Mouse (Mus musculus) hindbrain, embryonic 13.5 days (tissue): ENCODE data around the gene Ddx41. TPM values are rescaled to one million over a fixed set of nuclear protein-coding genes. Genes with fewer than 3 reads are reported as not detected.

Source experiments
- ATAC-seq: fragments of 200-750 bp; cut with Nextera tagmentation; 2 replicates; pipeline ENCODE4 v1.8.0; 2017; ENCODE audit warnings: moderate TSS enrichment; ENCODE audit not compliant: low FRiP score
- H3K27ac ChIP-seq: fragments of 300-500 bp; sonication (generic); 2 replicates; pipeline ENCODE4 v1.5.1; 2015; ENCODE audit warnings: inconsistent platforms, mild to moderate bottlenecking, moderate library complexity
- H3K27me3 ChIP-seq: fragments of 300-500 bp; sonication (generic); 2 replicates; pipeline ENCODE4 v1.6.1; 2015; ENCODE audit warnings: mild to moderate bottlenecking, inconsistent platforms
- H3K36me3 ChIP-seq: fragments of 300-500 bp; sonication (generic); 2 replicates; pipeline ENCODE4 v1.6.1; 2015; ENCODE audit warnings: mild to moderate bottlenecking, inconsistent platforms
- H3K4me1 ChIP-seq: fragments of 300-500 bp; sonication (generic); replicated peaks from 2 replicates; pipeline ENCODE4 v1.6.1; 2015; ENCODE audit warnings: inconsistent platforms
- H3K4me2 ChIP-seq: fragments of 300-500 bp; sonication (generic); 2 replicates; pipeline ENCODE4 v1.6.1; 2015; ENCODE audit warnings: inconsistent platforms, mild to moderate bottlenecking, moderate library complexity
- H3K4me3 ChIP-seq: fragments of 300-500 bp; sonication (generic); 2 replicates; pipeline ENCODE4 v1.5.1; 2015; ENCODE audit warnings: mild to moderate bottlenecking, inconsistent platforms
- H3K9ac ChIP-seq: fragments of 300-500 bp; sonication (generic); 2 replicates; pipeline ENCODE4 v1.6.1; 2015; ENCODE audit warnings: mild to moderate bottlenecking, inconsistent platforms
- H3K9me3 ChIP-seq: fragments of 300-500 bp; sonication (generic); 2 replicates; pipeline ENCODE4 v1.6.1; 2016; ENCODE audit warnings: inconsistent platforms
- WGBS: fragments of 180-500 bp; shearing (Covaris S2); methylation state at CpG from one replicate; pipeline ENCODE4 v1.1.7; 2015; 5-methylcytosine and 5-hydroxymethylcytosine counted together
- polyA plus RNA-seq: library from polyadenylated mRNA; unstranded; fragments of >200 nt; fragmentation: Nextera tagmentation; extraction: Ambion mirVana; gene quantifications from 2 replicates; pipeline ENCODE4 v1.2.1, GENCODE M21; 2015

Gene Ddx41
- polyA plus RNA-seq, 1 experiment from 2014 or later = 55.6 TPM

DNA sequence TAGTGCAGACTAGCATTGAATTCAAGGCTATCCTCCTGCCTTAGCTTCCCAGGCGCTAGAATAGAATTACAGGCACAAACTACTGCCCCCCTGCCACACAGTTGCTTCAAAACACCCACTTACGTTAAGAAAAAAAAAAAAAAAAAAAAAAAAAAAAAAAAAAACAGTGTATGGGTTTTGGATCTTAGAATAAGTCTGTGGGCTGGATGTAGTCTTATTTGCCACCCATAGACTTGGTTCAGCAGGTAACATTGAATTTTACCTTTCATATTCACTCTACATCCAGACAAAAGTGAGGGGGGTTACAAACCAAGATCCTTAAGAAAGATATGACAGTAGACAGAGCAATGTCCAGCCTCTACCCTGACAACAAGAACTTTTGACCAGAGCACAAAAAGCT, 31.5 kb upstream of the Ddx41 start:
- WGBS = 84% methylated on average over 2 of the region's 2 CpGs
- Histone ChIP-seq H3K4me2 (0 out of 2 replicates have a peak overlapping the region, but pooled peaks have one; percentile 2), H3K4me1 (peaks cover 47% of the 10 kb centered on the region), H3K9ac (no peak overlapping the region), H3K9me3 (no peaks in the 10 kb centered on the region), H3K27me3 (no peaks in the 10 kb centered on the region), H3K4me3 (no peak overlapping the region), H3K27ac (no peak overlapping the region), H3K36me3 (peaks cover 18% of the 10 kb centered on the region)
- ATAC-seq = no peak

DNA sequence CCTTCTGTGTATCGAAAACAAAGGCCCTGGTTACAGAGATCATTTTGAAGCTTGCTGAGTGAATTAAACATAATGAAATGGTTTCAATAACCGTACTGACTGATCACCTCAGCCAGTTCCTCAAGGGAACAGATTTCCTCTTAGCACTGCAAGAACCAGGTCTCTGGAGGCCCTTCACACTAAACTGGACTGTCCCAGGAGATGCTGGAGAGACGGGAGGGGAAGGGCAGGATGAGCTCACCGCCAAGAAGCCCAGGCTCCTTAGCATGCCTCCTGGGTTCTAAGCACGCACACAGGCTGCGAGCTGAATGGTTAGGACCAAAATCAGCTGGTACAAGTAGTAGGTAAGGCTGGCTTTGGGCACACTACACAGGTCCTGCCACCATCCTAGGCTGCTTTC, 30.5 kb upstream of the Ddx41 start:
- H3K9ac ChIP-seq = peak overlapping the region; percentile 43; the same call in 1 of the 2 replicates
- H3K36me3 ChIP-seq = peaks cover 18% of the 10 kb centered on the region
- H3K4me3 ChIP-seq = no peak overlapping the region
- no peaks in the 10 kb centered on the region for H3K9me3 ChIP-seq
- H3K4me1 ChIP-seq = peaks cover 43% of the 10 kb centered on the region
- no peaks in the 10 kb centered on the region for H3K27me3 ChIP-seq
- H3K27ac ChIP-seq = no peak overlapping the region
- 86% methylated on average over 6 of the region's 6 CpGs for WGBS
- H3K4me2 ChIP-seq = no peak overlapping the region
- no peak for ATAC-seq

GRCm38 (mm10) chr13:55563266-55563879, 26.9 kb upstream of the Ddx41 start:
- peaks cover 32% of the 10 kb centered on the region for H3K4me1 ChIP-seq
- no peaks in the 10 kb centered on the region for H3K9me3 ChIP-seq
- no peak overlapping the region for H3K4me3 ChIP-seq
- 86% methylated on average over 7 of the region's 7 CpGs for WGBS
- H3K4me2 ChIP-seq = no peak overlapping the region
- no peak overlapping the region for H3K9ac ChIP-seq
- H3K27me3 ChIP-seq = no peaks in the 10 kb centered on the region
- H3K36me3 ChIP-seq = peaks cover 18% of the 10 kb centered on the region
- H3K27ac ChIP-seq = no peak overlapping the region
- ATAC-seq = no peak

- Histone ChIP-seq H3K9me3 (no peaks in the 10 kb centered on the region), H3K4me1 (peaks cover 12% of the 10 kb centered on the region), H3K4me2 (no peak overlapping the region), H3K9ac (no peak overlapping the region), H3K27me3 (no peaks in the 10 kb centered on the region), H3K27ac (no peak overlapping the region), H3K4me3 (no peak overlapping the region), H3K36me3 (peaks cover 42% of the 10 kb centered on the region)
- ATAC-seq = no peak
- WGBS = 95% methylated on average over 6 of the region's 6 CpGs
Observed at GRCm38 (mm10) chr13:55557499-55557898, 21.0 kb upstream of the Ddx41 start.

GRCm38 (mm10) chr13:55555921-55556320, 19.5 kb upstream of the Ddx41 start:
- H3K27ac ChIP-seq = no peak overlapping the region
- H3K9ac ChIP-seq = no peak overlapping the region
- no peaks in the 10 kb centered on the region for H3K9me3 ChIP-seq
- 92% methylated on average over 9 of the region's 9 CpGs for WGBS
- H3K27me3 ChIP-seq = no peaks in the 10 kb centered on the region
- peaks cover 12% of the 10 kb centered on the region for H3K4me1 ChIP-seq
- H3K4me3 ChIP-seq = no peak overlapping the region
- ATAC-seq = no peak
- no peak overlapping the region for H3K4me2 ChIP-seq
- peaks cover 57% of the 10 kb centered on the region for H3K36me3 ChIP-seq

DNA sequence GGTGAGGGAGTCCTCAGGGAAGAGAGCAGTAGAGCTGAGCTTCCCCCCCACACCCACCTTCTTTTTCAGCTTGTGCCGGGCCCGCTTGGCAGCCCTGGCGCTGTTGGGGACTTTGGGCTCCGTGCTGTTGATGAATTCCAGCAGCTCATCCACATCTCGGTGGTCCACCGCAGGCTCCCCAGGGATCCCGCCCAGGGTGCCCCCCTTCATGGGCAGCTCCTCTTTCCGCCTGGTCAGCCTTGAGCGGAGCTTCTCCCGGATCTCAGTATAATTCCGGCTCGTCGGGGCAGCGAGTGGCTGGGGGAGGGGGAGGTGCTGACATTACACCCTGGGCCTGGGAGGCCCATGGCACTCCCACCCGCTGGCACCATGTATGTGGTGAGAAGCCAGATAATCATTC, 12.6 kb upstream of the Ddx41 start:
- H3K9ac ChIP-seq = no peak overlapping the region
- no peak overlapping the region for H3K4me2 ChIP-seq
- ATAC-seq = no peak
- H3K27me3 ChIP-seq = no peaks in the 10 kb centered on the region
- H3K4me1 ChIP-seq = no peaks in the 10 kb centered on the region
- H3K36me3 ChIP-seq = peaks cover 98% of the 10 kb centered on the region
- 96% methylated on average over 15 of the region's 15 CpGs for WGBS
- no peak overlapping the region for H3K27ac ChIP-seq
- H3K4me3 ChIP-seq = no peak overlapping the region
- no peaks in the 10 kb centered on the region for H3K9me3 ChIP-seq

GRCm38 (mm10) chr13:55548426-55548825, 12.0 kb upstream of the Ddx41 start:
- 95% methylated on average over 5 of the region's 5 CpGs for WGBS
- no peak for ATAC-seq
- no peak overlapping the region for H3K4me2 ChIP-seq
- H3K4me1 ChIP-seq = no peaks in the 10 kb centered on the region
- H3K4me3 ChIP-seq = no peak overlapping the region
- no peaks in the 10 kb centered on the region for H3K27me3 ChIP-seq
- no peaks in the 10 kb centered on the region for H3K9me3 ChIP-seq
- H3K9ac ChIP-seq = no peak overlapping the region
- peaks cover 98% of the 10 kb centered on the region for H3K36me3 ChIP-seq
- no peak overlapping the region for H3K27ac ChIP-seq

GRCm38 (mm10) chr13:55547916-55548315, 11.5 kb upstream of the Ddx41 start:
- Histone ChIP-seq H3K4me1 (no peaks in the 10 kb centered on the region), H3K9me3 (no peaks in the 10 kb centered on the region), H3K27ac (no peak overlapping the region), H3K4me2 (no peak overlapping the region), H3K9ac (no peak overlapping the region), H3K36me3 (peaks cover 98% of the 10 kb centered on the region), H3K27me3 (no peaks in the 10 kb centered on the region), H3K4me3 (no peak overlapping the region)
- no peak for ATAC-seq
- 96% methylated on average over 2 of the region's 2 CpGs for WGBS

DNA sequence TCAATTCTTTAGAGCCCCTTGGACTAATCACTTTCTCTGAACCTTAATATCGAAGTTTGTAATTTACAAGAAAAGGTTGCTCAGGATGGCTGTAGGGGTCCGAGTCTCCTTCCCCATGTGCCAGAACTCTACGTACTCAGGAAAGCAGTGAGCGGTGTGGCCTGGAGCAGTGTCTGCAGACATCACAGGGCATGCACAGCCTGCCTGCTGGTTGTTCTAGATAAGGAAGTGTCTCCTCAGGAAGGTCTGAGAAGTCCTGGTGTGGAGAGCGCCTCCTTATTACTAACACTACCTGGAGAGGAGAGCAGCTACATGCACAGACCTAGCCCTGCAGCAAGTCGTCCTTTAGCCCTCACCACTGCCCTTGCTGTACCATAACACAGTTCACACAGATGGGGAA, 8.3 kb upstream of the Ddx41 start:
- no peak for ATAC-seq
- 89% methylated on average over 6 of the region's 6 CpGs for WGBS

DNA sequence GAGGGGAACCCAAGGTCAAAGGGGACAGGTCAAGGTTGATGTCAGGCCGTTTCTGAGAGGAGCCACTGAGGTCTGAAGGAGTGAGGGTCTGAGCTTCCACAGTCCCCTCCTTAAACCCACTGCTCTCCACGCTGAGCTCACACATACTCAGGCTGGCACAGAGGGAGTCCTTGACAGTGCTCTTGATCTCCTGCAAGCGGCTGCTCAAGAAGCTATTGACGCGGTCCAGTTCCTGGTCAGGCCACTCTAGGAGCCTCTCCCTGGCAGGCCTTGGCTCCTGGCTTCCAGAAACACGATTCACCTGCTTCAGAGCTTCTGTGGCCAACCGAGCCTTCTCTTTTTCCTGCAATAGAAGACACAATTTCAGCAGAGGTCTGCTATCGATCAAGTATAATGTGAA, 7.0 kb upstream of the Ddx41 start:
- WGBS = 96% methylated on average over 8 of the region's 8 CpGs

More for the DNA sequence above, 8.3 kb upstream of the Ddx41 start:
- H3K4me3 ChIP-seq = no peak overlapping the region
- no peaks in the 10 kb centered on the region for H3K27me3 ChIP-seq
- no peaks in the 10 kb centered on the region for H3K4me1 ChIP-seq
- H3K9me3 ChIP-seq = no peaks in the 10 kb centered on the region
- no peak overlapping the region for H3K4me2 ChIP-seq
- H3K27ac ChIP-seq = no peak overlapping the region
- H3K36me3 ChIP-seq = peaks cover 100% of the 10 kb centered on the region
- no peak overlapping the region for H3K9ac ChIP-seq

GRCm38 (mm10) chr13:55542891-55543290, 6.4 kb upstream of the Ddx41 start:
- H3K27ac ChIP-seq = no peak overlapping the region
- peaks cover 100% of the 10 kb centered on the region for H3K36me3 ChIP-seq
- ATAC-seq = no peak
- 96% methylated on average over 4 of the region's 4 CpGs for WGBS
- no peaks in the 10 kb centered on the region for H3K9me3 ChIP-seq
- no peak overlapping the region for H3K4me3 ChIP-seq
- no peak overlapping the region for H3K4me2 ChIP-seq
- H3K27me3 ChIP-seq = no peaks in the 10 kb centered on the region
- no peaks in the 10 kb centered on the region for H3K4me1 ChIP-seq
- no peak overlapping the region for H3K9ac ChIP-seq

More for the DNA sequence above, 7.0 kb upstream of the Ddx41 start:
- no peak overlapping the region for H3K4me2 ChIP-seq
- no peaks in the 10 kb centered on the region for H3K9me3 ChIP-seq
- peaks cover 100% of the 10 kb centered on the region for H3K36me3 ChIP-seq
- no peaks in the 10 kb centered on the region for H3K27me3 ChIP-seq
- H3K4me1 ChIP-seq = no peaks in the 10 kb centered on the region
- no peak overlapping the region for H3K4me3 ChIP-seq
- no peak overlapping the region for H3K9ac ChIP-seq
- no peak overlapping the region for H3K27ac ChIP-seq
- no peak for ATAC-seq

- H3K4me2 ChIP-seq = no peak overlapping the region
- ATAC-seq = no peak
- 88% methylated on average over 2 of the region's 2 CpGs for WGBS
- H3K9ac ChIP-seq = no peak overlapping the region
- H3K36me3 ChIP-seq = peaks cover 86% of the 10 kb centered on the region
- no peaks in the 10 kb centered on the region for H3K9me3 ChIP-seq
- peaks cover 4% of the 10 kb centered on the region for H3K4me1 ChIP-seq
- no peak overlapping the region for H3K4me3 ChIP-seq
- no peaks in the 10 kb centered on the region for H3K27me3 ChIP-seq
- no peak overlapping the region for H3K27ac ChIP-seq
Observed at GRCm38 (mm10) chr13:55540933-55541332, 4.5 kb upstream of the Ddx41 start.

- Histone ChIP-seq H3K27ac (peak overlapping the region; percentile 86), H3K4me2 (peak overlapping the region; percentile 91), H3K36me3 (peaks cover 77% of the 10 kb centered on the region), H3K4me3 (peak overlapping the region; percentile 80), H3K27me3 (no peaks in the 10 kb centered on the region), H3K9ac (peak overlapping the region; percentile 89), H3K4me1 (peaks cover 26% of the 10 kb centered on the region), H3K9me3 (no peaks in the 10 kb centered on the region)
- no peak for ATAC-seq
- 21% methylated on average over 17 of the region's 17 CpGs for WGBS
Observed at GRCm38 (mm10) chr13:55535796-55536193, 663 bp downstream of the Ddx41 start.
